Comparison of ENCODE assay signal across 19 mouse cellular contexts in the genomic region with DNA sequence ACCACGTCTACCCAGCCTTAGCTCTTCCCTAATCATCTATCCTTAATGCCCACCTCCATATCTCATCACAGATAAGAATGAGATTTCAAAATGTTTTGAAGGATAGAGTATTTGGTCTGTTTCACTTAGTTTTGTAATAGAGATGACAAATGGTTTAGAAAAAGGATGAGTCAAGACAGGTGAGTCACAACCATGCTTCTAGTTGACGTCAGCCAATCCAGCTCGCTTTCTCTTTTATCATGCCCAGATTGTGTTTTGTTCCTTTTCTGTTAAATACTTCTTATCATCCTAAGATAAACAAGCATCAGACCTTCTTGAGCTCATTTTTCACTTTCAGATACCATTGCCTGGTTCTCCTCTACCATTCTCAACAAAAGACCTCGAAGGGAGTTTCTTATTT.
"Had no signal": no experiment of that assay in that cellular context is flagged by ENCODE, and none has a peak within 500 bp of the region (broad histone marks: within the 10 kb centered on the region; RNA-seq: fewer than 3 reads in every experiment).

No protein-coding gene starts in this region.

- H3K27me3 ChIP-seq: limb, embryonic 13.5 days; liver, embryonic 13.5 days; neural tube, embryonic 13.5 days had no signal

- H3K27ac ChIP-seq: kidney, postnatal 0 days; layer of hippocampus, adult 2 months; limb, embryonic 10.5 days; limb, embryonic 13.5 days; liver, embryonic 13.5 days; neural tube, embryonic 13.5 days had no signal

- H3K9me3 ChIP-seq: limb, embryonic 10.5 days; limb, embryonic 13.5 days; liver, embryonic 13.5 days had no signal

- H3K9ac ChIP-seq: limb, embryonic 13.5 days; liver, embryonic 13.5 days; neural tube, embryonic 13.5 days had no signal

- DNase-seq: kidney, adult 9 months; kidney, postnatal 25 days; layer of hippocampus, adult 9-11 months; liver, embryonic 13.5 days; lung, adult 2 months; lung, postnatal 14 days; lung, postnatal 4 days; midbrain, embryonic 14.5 days; retina, postnatal 1 day; right cerebral cortex, postnatal 25 days; spleen, adult 18-20 months; thymus, adult 18-20 months; thymus, postnatal 36 days had no signal

- H3K36me3 ChIP-seq: limb, embryonic 10.5 days; limb, embryonic 13.5 days; liver, embryonic 13.5 days; neural tube, embryonic 13.5 days had no signal

- H3K4me2 ChIP-seq: limb, embryonic 13.5 days; liver, embryonic 13.5 days; midbrain, embryonic 11.5 days; neural tube, embryonic 13.5 days had no signal

- H3K4me3 ChIP-seq: layer of hippocampus, adult 2 months; limb, embryonic 10.5 days; limb, embryonic 13.5 days; liver, embryonic 13.5 days; neural tube, embryonic 13.5 days had no signal

- H3K4me1 ChIP-seq: limb, embryonic 13.5 days; liver, embryonic 13.5 days; neural tube, embryonic 13.5 days had no signal
